Mouse (Mus musculus) intestine, postnatal 0 days (tissue): Measurements from ENCODE around the gene Cacnb2. TPM values are rescaled to one million over a fixed set of nuclear protein-coding genes. Genes with fewer than 3 reads are reported as not detected.
A peak's percentile ranks its signal among the peaks of the same experiment; 100 is the strongest.

Experiments used
- ATAC-seq: fragments of 200-750 bp; cut with Nextera tagmentation; 2 replicates; pipeline ENCODE4 v1.8.0; 2017; ENCODE audit warnings: mild to moderate bottlenecking, moderate TSS enrichment, moderate library complexity
- H3K27ac ChIP-seq: fragments of 300-500 bp; sonication (generic); 2 replicates; pipeline ENCODE4 v1.5.1; 2014; ENCODE audit warnings: mild to moderate bottlenecking, low read depth, low read length, moderate library complexity
- H3K27me3 ChIP-seq: fragments of 300-500 bp; sonication (generic); replicated peaks from 2 replicates; pipeline ENCODE4 v1.6.1; 2014; ENCODE audit warnings: low read length, mixed read lengths; ENCODE audit not compliant: control insufficient read depth, insufficient read depth
- H3K36me3 ChIP-seq: fragments of 300-500 bp; sonication (generic); 2 replicates; pipeline ENCODE4 v1.6.1; 2014; ENCODE audit warnings: mild to moderate bottlenecking, moderate library complexity; ENCODE audit not compliant: control insufficient read depth, insufficient read depth
- H3K4me1 ChIP-seq: fragments of 300-500 bp; sonication (generic); replicated peaks from 2 replicates; pipeline ENCODE4 v1.6.1; 2014; ENCODE audit warnings: antibody characterized with exemption, low read length, mixed read lengths; ENCODE audit not compliant: control insufficient read depth, insufficient read depth
- H3K4me2 ChIP-seq: fragments of 300-500 bp; sonication (generic); replicated peaks from 2 replicates; pipeline ENCODE4 v1.6.1; 2014; ENCODE audit warnings: low read depth, mild to moderate bottlenecking, moderate library complexity
- H3K4me3 ChIP-seq: fragments of 300-500 bp; sonication (generic); 2 replicates; pipeline ENCODE4 v1.5.1; 2014; ENCODE audit warnings: low read depth, low read length
- H3K9ac ChIP-seq: fragments of 300-500 bp; sonication (generic); 2 replicates; pipeline ENCODE4 v1.6.1; 2014; ENCODE audit warnings: mild to moderate bottlenecking, low read depth, low read length
- H3K9me3 ChIP-seq: fragments of 300-500 bp; sonication (generic); 2 replicates; pipeline ENCODE4 v1.6.1; 2016; ENCODE audit warnings: mixed run types; ENCODE audit not compliant: control insufficient read depth
- CTCF ChIP-seq: sonication (generic); IDR thresholded peaks from 2 replicates; pipeline ENCODE4 v1.5.1; 2016; ENCODE audit warnings: low read depth, mild to moderate bottlenecking, control low read depth, antibody characterized with exemption, moderate library complexity
- WGBS: fragments of 180-500 bp; shearing (Covaris S2); extraction: QIAGEN DNeasy Blood & Tissue Kit; methylation state at CpG from one replicate; pipeline ENCODE4 v1.1.7; 2014; 5-methylcytosine and 5-hydroxymethylcytosine counted together
- polyA plus RNA-seq: library from polyadenylated mRNA; unstranded; fragments of >200 nt; fragmentation: Nextera tagmentation; extraction: Ambion mirVana; gene quantifications from 2 replicates; pipeline ENCODE4 v1.2.1, GENCODE M21; 2015

The Cacnb2 gene
- polyA plus RNA-seq, 1 experiment from 2014 or later = 0.99 TPM

DNA sequence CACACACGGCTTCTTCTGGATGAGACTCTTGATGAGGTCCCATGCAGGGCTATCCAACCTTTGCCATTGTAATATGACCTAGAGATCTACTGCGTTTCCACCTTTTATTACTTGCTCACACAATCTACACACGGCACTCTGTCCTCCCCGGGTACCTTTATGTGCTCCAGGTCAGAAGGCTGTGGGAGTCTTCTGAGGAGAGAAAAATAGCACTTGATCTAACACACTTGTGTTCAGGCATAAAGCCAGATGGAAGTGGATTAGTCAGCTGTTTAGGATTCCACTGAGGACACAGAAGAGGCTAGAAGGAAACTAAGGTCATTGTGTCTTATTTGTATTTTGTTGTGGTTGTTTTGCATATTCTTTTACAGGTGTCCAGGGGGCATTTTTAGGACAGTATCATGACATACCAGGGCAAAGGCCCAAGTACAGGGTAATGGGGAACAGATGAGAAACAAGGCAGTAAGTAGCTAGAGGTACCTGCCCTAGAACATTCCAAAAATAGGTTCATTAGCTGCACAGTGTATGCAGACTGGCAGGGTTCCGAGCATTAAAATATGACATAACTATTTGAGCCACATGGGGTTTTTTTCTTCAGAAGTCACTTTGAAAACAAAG lies 231.9 kb downstream of the Cacnb2 start:
- no peaks in the 10 kb centered on the region for H3K27me3 ChIP-seq
- ATAC-seq = no peak
- TF ChIP-seq CTCF = no peak
- no peaks in the 10 kb centered on the region for H3K9me3 ChIP-seq
- H3K4me1 ChIP-seq = no peaks in the 10 kb centered on the region
- H3K27ac ChIP-seq = no peak overlapping the region
- H3K4me2 ChIP-seq = no peak overlapping the region
- H3K4me3 ChIP-seq = no peak overlapping the region
- WGBS = 61% methylated on average over 5 of the region's 5 CpGs
- no peak overlapping the region for H3K9ac ChIP-seq
- H3K36me3 ChIP-seq = no peaks in the 10 kb centered on the region

DNA sequence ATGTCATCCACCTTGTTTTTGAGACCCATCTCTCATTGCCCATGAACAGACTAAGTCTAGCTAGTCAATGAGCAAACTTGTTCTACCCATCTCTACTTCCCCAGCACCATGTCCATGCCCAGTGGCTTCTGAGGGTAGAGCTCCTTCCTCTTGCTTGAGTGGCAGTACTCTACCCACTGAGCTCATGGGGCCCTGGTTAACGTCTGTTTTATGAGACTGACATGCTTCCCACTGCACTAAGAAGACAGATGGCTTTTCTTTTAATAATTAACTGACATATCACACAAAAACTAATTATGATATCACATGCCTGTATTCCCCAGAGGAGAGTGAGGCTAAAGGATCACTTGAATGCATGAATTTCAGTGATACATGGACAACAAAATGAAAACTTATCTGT lies 238.4 kb downstream of the Cacnb2 start:
- no peaks in the 10 kb centered on the region for H3K36me3 ChIP-seq
- no peaks in the 10 kb centered on the region for H3K9me3 ChIP-seq
- no peak overlapping the region for H3K4me3 ChIP-seq
- H3K4me1 ChIP-seq = no peaks in the 10 kb centered on the region
- H3K27me3 ChIP-seq = no peaks in the 10 kb centered on the region
- no peak overlapping the region for H3K9ac ChIP-seq
- H3K27ac ChIP-seq = no peak overlapping the region
- H3K4me2 ChIP-seq = no peak overlapping the region
- TF ChIP-seq CTCF = no peak
- WGBS = 18% methylated on average over 1 of the region's 1 CpGs
- ATAC-seq = peak; percentile 73

DNA sequence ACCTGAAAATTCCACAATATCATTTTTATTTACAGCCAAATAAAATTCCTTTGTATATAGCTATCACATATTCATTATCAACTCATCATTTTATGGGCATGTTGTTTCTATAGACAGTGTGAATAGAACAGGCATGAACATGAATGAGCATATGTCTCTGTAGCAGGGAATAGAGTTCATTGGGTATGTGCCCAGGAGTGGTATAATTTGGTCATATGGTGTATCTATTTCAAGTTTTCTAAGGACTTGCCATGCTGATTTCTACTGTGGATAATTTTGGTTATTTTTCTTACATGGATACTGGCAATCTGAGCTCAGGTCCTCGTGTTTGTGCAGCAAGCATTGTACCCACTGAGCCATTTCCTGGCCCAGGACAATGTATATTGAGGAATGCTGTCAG lies 243.8 kb downstream of the Cacnb2 start:
- H3K4me3 ChIP-seq = no peak overlapping the region
- no peak for TF ChIP-seq CTCF

DNA sequence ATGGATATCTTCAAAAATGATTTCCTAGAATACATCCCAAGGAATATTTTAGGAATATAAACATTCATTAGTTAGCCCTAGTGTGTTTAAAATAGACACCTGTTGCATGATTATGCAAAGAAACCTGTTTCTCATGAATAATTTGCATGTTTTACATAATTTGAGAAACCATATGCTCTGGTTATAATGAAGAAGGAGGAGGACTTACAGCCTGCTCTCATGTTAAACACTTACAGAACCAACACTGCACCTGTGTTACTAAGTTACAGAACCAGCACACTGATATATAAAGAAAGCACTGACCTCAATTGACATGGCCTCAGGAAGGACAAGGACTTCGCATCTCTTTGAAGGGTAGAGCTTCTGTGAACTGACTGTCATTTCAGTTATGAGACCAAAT lies 244.3 kb downstream of the Cacnb2 start:
- H3K36me3 ChIP-seq = no peaks in the 10 kb centered on the region
- H3K4me2 ChIP-seq = no peak overlapping the region
- H3K27me3 ChIP-seq = no peaks in the 10 kb centered on the region
- ATAC-seq = no peak
- 90% methylated on average over 1 of the region's 1 CpGs for WGBS
- H3K9me3 ChIP-seq = no peaks in the 10 kb centered on the region
- no peak overlapping the region for H3K9ac ChIP-seq
- H3K27ac ChIP-seq = no peak overlapping the region
- no peak for TF ChIP-seq CTCF
- no peaks in the 10 kb centered on the region for H3K4me1 ChIP-seq
- H3K4me3 ChIP-seq = no peak overlapping the region

More for the DNA sequence above, 243.8 kb downstream of the Cacnb2 start:
- H3K9me3 ChIP-seq = no peaks in the 10 kb centered on the region
- no peaks in the 10 kb centered on the region for H3K36me3 ChIP-seq
- H3K27ac ChIP-seq = no peak overlapping the region
- no peak overlapping the region for H3K9ac ChIP-seq
- H3K4me1 ChIP-seq = no peaks in the 10 kb centered on the region
- H3K4me2 ChIP-seq = no peak overlapping the region
- H3K27me3 ChIP-seq = no peaks in the 10 kb centered on the region
- WGBS = 69% methylated on average over 1 of the region's 1 CpGs
- no peak for ATAC-seq

DNA sequence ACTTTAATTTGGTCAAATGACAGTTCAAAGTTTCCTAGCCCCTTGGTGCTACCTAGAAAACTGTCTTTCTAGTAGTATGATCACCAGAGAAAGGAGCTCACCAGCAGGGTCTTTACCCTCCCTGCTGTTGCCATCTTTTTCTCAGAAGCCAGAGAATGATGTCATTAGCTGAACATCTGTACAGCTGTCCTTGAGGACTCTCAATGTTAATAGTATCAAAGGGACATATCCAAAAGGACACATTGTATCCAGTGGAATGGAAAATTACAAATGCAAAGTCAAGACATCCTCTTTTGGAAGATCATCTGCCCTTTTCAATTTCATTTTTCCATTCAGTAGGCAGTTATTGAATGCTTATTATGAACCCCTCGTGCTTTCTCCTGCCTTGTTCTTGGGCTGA lies 247.9 kb downstream of the Cacnb2 start:
- H3K27me3 ChIP-seq = no peaks in the 10 kb centered on the region
- TF ChIP-seq CTCF = no peak
- H3K4me1 ChIP-seq = no peaks in the 10 kb centered on the region
- no peaks in the 10 kb centered on the region for H3K36me3 ChIP-seq
- no peak overlapping the region for H3K4me3 ChIP-seq
- no peak overlapping the region for H3K4me2 ChIP-seq
- ATAC-seq = no peak
- WGBS = 91% methylated on average over 1 of the region's 1 CpGs
- no peak overlapping the region for H3K9ac ChIP-seq
- H3K9me3 ChIP-seq = no peaks in the 10 kb centered on the region
- no peak overlapping the region for H3K27ac ChIP-seq

DNA sequence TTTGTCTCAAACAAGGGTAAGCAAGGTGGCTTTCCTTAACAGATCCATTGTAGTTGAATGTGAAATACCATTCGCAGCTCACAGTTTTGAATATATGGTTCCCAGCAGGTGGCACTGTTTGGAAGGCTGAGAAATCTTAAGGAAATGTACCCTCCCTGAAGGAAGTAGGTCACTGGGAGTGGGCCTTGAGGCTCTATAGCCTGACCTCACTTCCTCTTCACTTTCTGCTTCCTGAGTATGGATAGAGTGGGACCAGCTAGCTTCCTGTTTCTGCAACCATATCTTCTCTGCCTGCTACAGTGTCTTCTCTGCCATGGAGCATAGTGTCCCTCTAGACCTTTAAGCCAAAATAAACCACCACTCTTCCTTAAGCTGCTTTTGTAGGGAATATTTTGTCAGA lies 248.5 kb downstream of the Cacnb2 start:
- Histone ChIP-seq H3K9ac (no peak overlapping the region), H3K36me3 (no peaks in the 10 kb centered on the region), H3K4me3 (no peak overlapping the region), H3K27ac (no peak overlapping the region), H3K27me3 (no peaks in the 10 kb centered on the region), H3K4me2 (no peak overlapping the region), H3K4me1 (no peaks in the 10 kb centered on the region), H3K9me3 (no peaks in the 10 kb centered on the region)
- ATAC-seq = 0 out of 2 replicates have a peak, but pooled peaks have one; percentile 38
- TF ChIP-seq CTCF = peak; percentile 73
- WGBS = 81% methylated on average over 1 of the region's 1 CpGs

DNA sequence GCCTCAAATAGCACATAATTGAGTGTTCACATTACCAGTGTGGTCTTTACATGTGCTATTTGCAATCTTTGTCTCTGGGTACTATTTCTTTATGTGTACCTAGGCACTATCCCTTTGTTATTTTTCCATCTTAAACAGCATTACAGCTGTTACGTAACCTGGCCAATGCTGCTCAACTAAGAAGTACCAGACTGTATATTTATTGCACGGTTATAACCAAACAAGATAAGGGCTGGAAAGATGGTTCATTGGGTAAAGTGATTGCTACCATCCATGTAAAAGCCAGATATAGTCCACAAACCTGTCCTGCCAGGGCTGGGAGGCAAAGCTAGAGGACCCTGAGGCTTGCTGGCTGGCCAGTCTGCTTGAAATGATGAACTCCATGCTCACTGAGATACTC lies 251.2 kb downstream of the Cacnb2 start:
- Histone ChIP-seq H3K27me3 (no peaks in the 10 kb centered on the region), H3K27ac (no peak overlapping the region), H3K36me3 (no peaks in the 10 kb centered on the region), H3K4me3 (no peak overlapping the region), H3K4me2 (no peak overlapping the region), H3K9me3 (no peaks in the 10 kb centered on the region), H3K9ac (no peak overlapping the region), H3K4me1 (no peaks in the 10 kb centered on the region)
- WGBS = 45% methylated on average over 2 of the region's 2 CpGs
- no peak for TF ChIP-seq CTCF
- no peak; the same call in 1 of the 2 replicates for ATAC-seq
